Mouse (Mus musculus): ENCODE results near the gene Hnrnpa3. TPM values are rescaled to one million over a fixed set of nuclear protein-coding genes. Genes with fewer than 3 reads are reported as not detected.

Gene Hnrnpa3
- polyA plus RNA-seq, 1 experiment = 9.0 TPM

DNA sequence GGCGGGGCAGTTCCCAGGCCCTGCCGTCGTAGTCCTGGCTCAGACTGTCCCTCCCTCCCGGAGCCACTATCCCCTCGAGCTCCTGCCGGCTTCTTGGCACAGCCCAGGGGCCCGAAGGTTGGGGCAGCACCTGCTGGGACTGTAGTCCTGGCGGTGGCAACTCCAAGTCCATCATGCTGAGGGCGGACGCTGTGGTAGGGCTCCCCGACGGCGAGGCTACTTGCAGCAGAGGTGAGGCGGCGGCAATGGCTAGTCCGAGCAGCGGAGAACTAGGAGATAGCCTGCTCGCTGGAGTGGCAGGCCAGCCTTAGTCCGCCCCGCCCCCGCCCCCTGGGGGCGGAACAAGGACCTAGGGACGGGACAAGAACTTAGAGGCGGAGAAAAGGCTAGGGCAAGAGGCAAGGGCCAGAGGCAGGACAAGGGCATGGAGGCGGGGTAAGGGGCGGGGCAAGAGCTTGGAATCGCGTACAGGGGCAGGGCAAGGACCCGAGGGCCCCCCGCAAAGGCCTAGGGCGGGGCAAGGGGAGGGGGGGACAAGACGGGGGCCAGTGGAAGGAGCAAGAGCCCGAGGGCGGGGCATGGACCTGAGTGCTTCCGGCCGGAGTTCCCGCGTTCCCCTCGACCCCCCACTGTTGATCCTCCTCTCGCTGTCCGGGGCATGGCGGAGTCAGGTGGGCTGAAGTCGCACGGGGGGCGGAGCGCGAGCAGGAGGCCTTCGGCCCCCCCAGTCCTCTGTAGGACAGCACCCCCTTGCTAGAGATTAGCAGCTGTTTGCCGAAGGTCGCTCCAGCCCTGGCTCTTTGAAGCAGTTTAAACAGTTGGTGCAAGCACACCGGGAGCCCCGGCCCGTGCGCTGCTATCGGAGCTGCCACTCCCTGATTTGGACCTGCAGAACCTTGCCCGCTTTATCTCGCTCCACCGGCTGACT lies 45.4 kb downstream of the Hnrnpa3 start, which contains the start of gene Nfe2l2:
TSS of gene Nfe2l2 (minus strand) at position 408 of the 928 bp plus-strand sequence.
- WGBS = under 1% methylated on average over 58 of the region's 58 CpGs
- no peaks in the 10 kb centered on the region for H3K27me3 ChIP-seq (ENCODE audit: control insufficient read depth, insufficient read depth, low read length)
- H3K36me3 ChIP-seq (ENCODE audit: control insufficient read depth, insufficient read depth, low read length) = peaks cover 12% of the 10 kb centered on the region
- TF ChIP-seq POLR2A (IDR thresholded peaks at IDR 0.05; ENCODE audit: low read depth, low read length) (peak; percentile 100), CTCF (IDR thresholded peaks at IDR 0.05; ENCODE audit: extremely low read depth, insufficient read length, insufficient replicate concordance, low read depth, low read length) (0 out of 2 replicates have a peak, but pooled peaks have one; percentile 1)
- peak within 1 kb of the TSS; percentile 87 for H3K4me3 ChIP-seq (ENCODE audit: low read depth, low read length)
- H3K4me1 ChIP-seq (ENCODE audit: control insufficient read depth, insufficient read depth, insufficient read length, low read length) = peaks cover 22% of the 10 kb centered on the region
- peak within 1 kb of the TSS; percentile 100 for H3K27ac ChIP-seq (ENCODE audit: insufficient read depth, low read depth, low read length)

DNA sequence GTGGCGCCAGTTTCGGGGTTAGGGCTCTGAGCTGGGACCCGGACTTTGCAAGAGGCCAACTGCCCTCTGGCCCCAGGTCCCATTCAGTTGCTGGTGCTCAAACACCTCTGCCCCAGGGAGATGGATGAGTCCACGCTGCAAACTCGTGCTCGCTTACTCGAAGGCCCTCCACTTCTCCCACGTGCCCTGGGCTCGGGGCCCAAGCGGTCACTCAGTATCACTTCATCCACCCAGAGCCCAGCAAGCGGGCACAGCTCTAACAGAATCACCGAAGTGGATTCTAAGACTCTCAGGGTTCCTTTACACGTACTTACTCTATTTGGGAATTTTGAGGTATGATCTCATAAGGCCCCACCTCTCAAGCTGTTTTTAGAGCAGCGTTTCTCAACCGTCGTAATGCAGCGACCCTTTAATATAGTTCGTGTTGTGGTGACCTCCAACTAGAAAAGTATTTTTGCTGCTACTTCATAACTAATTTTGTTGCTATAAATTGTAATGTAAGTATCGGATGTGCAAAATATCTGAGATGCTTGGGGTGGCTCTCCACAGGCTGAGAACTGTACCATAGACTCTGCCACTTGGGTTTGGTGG lies 46.2 kb downstream of the Hnrnpa3 start:
- H3K27me3 ChIP-seq (ENCODE audit: control insufficient read depth, insufficient read depth, low read length) = no peaks in the 10 kb centered on the region
- peak overlapping the region; percentile 87 for H3K4me3 ChIP-seq (ENCODE audit: low read depth, low read length)
- H3K4me1 ChIP-seq (ENCODE audit: control insufficient read depth, insufficient read depth, insufficient read length, low read length) = peaks cover 22% of the 10 kb centered on the region
- peak overlapping the region; percentile 99 for H3K27ac ChIP-seq (ENCODE audit: insufficient read depth, low read depth, low read length)
- H3K36me3 ChIP-seq (ENCODE audit: control insufficient read depth, insufficient read depth, low read length) = peaks cover 7% of the 10 kb centered on the region; the same call in 1 of the 2 replicates
- TF ChIP-seq CTCF (IDR thresholded peaks at IDR 0.05; ENCODE audit: extremely low read depth, insufficient read length, insufficient replicate concordance, low read depth, low read length) = no peak; the same call in 1 of the 2 replicates
- TF ChIP-seq POLR2A (IDR thresholded peaks at IDR 0.05; ENCODE audit: low read depth, low read length) = peak; percentile 55; the same call in 1 of the 2 replicates
- 7% methylated on average over 19 of the region's 19 CpGs for WGBS

- 0 out of 2 replicates have a peak, but pooled peaks cover 2% of the 10 kb centered on the region for H3K36me3 ChIP-seq (ENCODE audit: control insufficient read depth, insufficient read depth, low read length)
- H3K4me1 ChIP-seq (ENCODE audit: control insufficient read depth, insufficient read depth, insufficient read length, low read length) = peaks cover 22% of the 10 kb centered on the region
- WGBS = 20% methylated on average over 5 of the region's 5 CpGs
- TF ChIP-seq CTCF (IDR thresholded peaks at IDR 0.05; ENCODE audit: extremely low read depth, insufficient read length, insufficient replicate concordance, low read depth, low read length) = no peak
- TF ChIP-seq POLR2A (IDR thresholded peaks at IDR 0.05; ENCODE audit: low read depth, low read length) = no peak
- H3K27ac ChIP-seq (ENCODE audit: insufficient read depth, low read depth, low read length) = peak overlapping the region; percentile 88
- no peak overlapping the region for H3K4me3 ChIP-seq (ENCODE audit: low read depth, low read length)
- H3K27me3 ChIP-seq (ENCODE audit: control insufficient read depth, insufficient read depth, low read length) = no peaks in the 10 kb centered on the region
Observed at GRCm38 (mm10) chr2:75706435-75706834, 47.4 kb downstream of the Hnrnpa3 start.

DNA sequence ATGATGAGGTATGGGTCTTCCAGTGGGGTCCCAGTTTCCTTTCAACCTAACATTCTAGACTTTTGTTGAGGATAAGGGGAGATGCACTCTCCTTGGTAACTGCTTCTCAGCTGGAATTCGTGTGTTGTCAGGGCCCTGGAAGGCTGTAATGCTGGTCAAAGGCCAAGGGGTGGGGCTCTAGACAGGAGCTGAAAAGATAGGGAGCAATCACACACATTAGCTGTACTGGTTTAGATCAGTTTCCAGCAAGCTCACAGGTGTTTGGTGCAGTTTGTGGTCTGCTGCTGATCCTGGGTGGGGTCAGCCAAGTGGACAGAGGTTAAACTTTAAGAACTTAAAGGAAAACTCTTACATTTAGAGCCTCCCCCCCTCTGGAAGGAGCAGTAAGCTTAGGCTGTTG lies 48.4 kb downstream of the Hnrnpa3 start:
- 6% methylated on average over 1 of the region's 1 CpGs for WGBS
- H3K36me3 ChIP-seq (ENCODE audit: control insufficient read depth, insufficient read depth, low read length) = no peaks in the 10 kb centered on the region
- peak overlapping the region; percentile 88 for H3K27ac ChIP-seq (ENCODE audit: insufficient read depth, low read depth, low read length)
- H3K4me3 ChIP-seq (ENCODE audit: low read depth, low read length) = no peak overlapping the region
- H3K27me3 ChIP-seq (ENCODE audit: control insufficient read depth, insufficient read depth, low read length) = no peaks in the 10 kb centered on the region
- TF ChIP-seq POLR2A (IDR thresholded peaks at IDR 0.05; ENCODE audit: low read depth, low read length) = no peak
- TF ChIP-seq CTCF (IDR thresholded peaks at IDR 0.05; ENCODE audit: extremely low read depth, insufficient read length, insufficient replicate concordance, low read depth, low read length) = no peak
- H3K4me1 ChIP-seq (ENCODE audit: control insufficient read depth, insufficient read depth, insufficient read length, low read length) = peaks cover 22% of the 10 kb centered on the region

DNA sequence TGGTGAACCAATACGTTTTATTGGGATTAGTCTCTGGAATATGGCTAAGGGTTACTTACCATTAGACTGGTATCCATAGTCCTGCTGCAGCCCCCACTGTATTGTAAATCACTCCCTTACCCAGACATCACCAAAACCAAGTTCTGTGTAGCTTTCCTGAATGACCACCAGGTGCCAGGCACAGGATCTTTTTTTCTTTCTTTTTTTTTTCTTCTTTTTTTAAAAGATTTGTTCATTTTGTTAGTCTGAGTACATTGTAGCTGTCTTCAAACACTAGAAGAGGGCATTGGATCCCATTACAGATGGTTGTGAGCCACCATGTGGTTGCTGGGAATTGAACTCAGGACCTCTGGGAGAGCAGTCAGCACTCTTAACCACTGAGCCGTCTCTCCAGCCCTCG lies 54.0 kb downstream of the Hnrnpa3 start:
- Histone ChIP-seq H3K4me3 (ENCODE audit: low read depth, low read length) (no peak overlapping the region), H3K27ac (ENCODE audit: insufficient read depth, low read depth, low read length) (peak overlapping the region; percentile 60; the same call in 1 of the 2 replicates), H3K4me1 (ENCODE audit: control insufficient read depth, insufficient read depth, insufficient read length, low read length) (peaks cover 15% of the 10 kb centered on the region; the same call in 1 of the 2 replicates), H3K36me3 (ENCODE audit: control insufficient read depth, insufficient read depth, low read length) (no peaks in the 10 kb centered on the region), H3K27me3 (ENCODE audit: control insufficient read depth, insufficient read depth, low read length) (no peaks in the 10 kb centered on the region)
- no peak for TF ChIP-seq CTCF (IDR thresholded peaks at IDR 0.05; ENCODE audit: extremely low read depth, insufficient read length, insufficient replicate concordance, low read depth, low read length)
- no peak for TF ChIP-seq POLR2A (IDR thresholded peaks at IDR 0.05; ENCODE audit: low read depth, low read length)
- 79% methylated on average over 3 of the region's 3 CpGs for WGBS

- TF ChIP-seq POLR2A (IDR thresholded peaks at IDR 0.05; ENCODE audit: low read depth, low read length) (no peak), CTCF (IDR thresholded peaks at IDR 0.05; ENCODE audit: extremely low read depth, insufficient read length, insufficient replicate concordance, low read depth, low read length) (no peak)
- WGBS = 25% methylated on average over 4 of the region's 4 CpGs
- Histone ChIP-seq H3K27ac (ENCODE audit: insufficient read depth, low read depth, low read length) (peak overlapping the region; percentile 91), H3K4me3 (ENCODE audit: low read depth, low read length) (no peak overlapping the region), H3K4me1 (ENCODE audit: control insufficient read depth, insufficient read depth, insufficient read length, low read length) (peaks cover 9% of the 10 kb centered on the region; the same call in 1 of the 2 replicates), H3K27me3 (ENCODE audit: control insufficient read depth, insufficient read depth, low read length) (no peaks in the 10 kb centered on the region), H3K36me3 (ENCODE audit: control insufficient read depth, insufficient read depth, low read length) (no peaks in the 10 kb centered on the region)
Observed at GRCm38 (mm10) chr2:75714766-75715165, 55.7 kb downstream of the Hnrnpa3 start.
